Mouse (Mus musculus) layer of hippocampus, adult 9-10 months (tissue): ENCODE data around the gene Pgr15l.

Experiments
- DNase-seq: peaks from one replicate; pipeline ENCODE4 v3.0.0; 2022; ENCODE audit warnings: low spot score

Pgr15l gene

GRCm38 (mm10) chrX:97072369-97072768, at the start of gene Pgr15l:
Gene Pgr15l (plus strand): TSS chrX:97072596.
- DNase-seq = no peak

GRCm38 (mm10) chrX:97027540-97027939, 44.9 kb upstream of the Pgr15l start:
- no peak for DNase-seq

- DNase-seq = no peak
Measured at GRCm38 (mm10) chrX:97069816-97070215, 2.6 kb upstream of the Pgr15l start.
